Mouse (Mus musculus): ENCODE measurements at regions not wholly inside any gene's neighbourhood (a gene's known extent, or its start where the extent isn't known, plus 50 kb on each side); places are given as distances from the start of the nearest gene placed in this dataset.

GRCm38 (mm10) chr4:55451026-55451425 lies 81.2 kb downstream of the Klf4 start:
- ATAC-seq (ENCODE audit: low read depth): no peak
- Histone ChIP-seq H3K27ac (ENCODE audit: low read length) (no peak overlapping the region), H3K9me3 (ENCODE audit: control insufficient read depth, low read length) (no peaks in the 10 kb centered on the region), H3K36me3 (ENCODE audit: control insufficient read depth, insufficient read depth, low read length) (no peaks in the 10 kb centered on the region), H3K4me1 (replicated peaks; ENCODE audit: control insufficient read depth, insufficient read depth, low read length) (no peaks in the 10 kb centered on the region), H3K4me3 (ENCODE audit: low read length) (no peak overlapping the region), H3K9ac (ENCODE audit: low read length) (no peak overlapping the region), H3K4me2 (ENCODE audit: low read depth, low read length) (no peak overlapping the region), H3K27me3 (ENCODE audit: control insufficient read depth, insufficient read depth, low read depth, low read length) (no peaks in the 10 kb centered on the region)
- 66% methylated on average over 4 of the region's 4 CpGs for WGBS

GRCm38 (mm10) chr4:55443489-55443888 lies 88.8 kb downstream of the Klf4 start:
- no peak overlapping the region for H3K4me3 ChIP-seq (ENCODE audit: low read length)
- no peaks in the 10 kb centered on the region for H3K36me3 ChIP-seq (ENCODE audit: control insufficient read depth, insufficient read depth, low read length)
- ATAC-seq (ENCODE audit: low read depth): no peak
- WGBS: 72% methylated on average over 9 of the region's 9 CpGs
- H3K9ac ChIP-seq (ENCODE audit: low read length): no peak overlapping the region
- no peaks in the 10 kb centered on the region for H3K4me1 ChIP-seq (replicated peaks; ENCODE audit: control insufficient read depth, insufficient read depth, low read length)
- H3K27ac ChIP-seq (ENCODE audit: low read length): no peak overlapping the region
- H3K4me2 ChIP-seq (ENCODE audit: low read depth, low read length): no peak overlapping the region
- H3K27me3 ChIP-seq (ENCODE audit: control insufficient read depth, insufficient read depth, low read depth, low read length): no peaks in the 10 kb centered on the region
- H3K9me3 ChIP-seq (ENCODE audit: control insufficient read depth, low read length): no peaks in the 10 kb centered on the region

DNA sequence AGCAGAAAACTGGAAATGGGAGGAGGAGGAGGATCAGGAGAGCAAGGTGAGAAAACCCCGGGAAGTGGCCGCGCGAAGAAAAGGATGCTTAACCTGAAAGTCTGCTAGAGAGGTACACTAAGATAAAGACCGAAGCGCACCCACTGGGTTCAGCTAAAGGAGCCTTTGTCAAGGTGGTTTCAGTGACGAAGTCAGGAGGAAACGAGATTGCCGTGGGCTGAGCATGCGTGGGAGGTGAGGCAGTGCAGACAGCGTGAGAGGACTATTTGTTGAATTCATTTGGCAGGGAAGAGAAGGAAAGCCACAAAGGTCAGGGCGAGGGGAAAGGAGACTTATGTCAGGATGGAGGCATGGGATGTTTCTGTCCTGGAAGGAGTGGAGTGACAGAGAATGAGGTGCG lies 90.2 kb downstream of the Klf4 start:
- Histone ChIP-seq H3K9me3 (ENCODE audit: control insufficient read depth, low read length) (no peaks in the 10 kb centered on the region), H3K36me3 (ENCODE audit: control insufficient read depth, insufficient read depth, low read length) (no peaks in the 10 kb centered on the region), H3K4me1 (replicated peaks; ENCODE audit: control insufficient read depth, insufficient read depth, low read length) (no peaks in the 10 kb centered on the region), H3K4me3 (ENCODE audit: low read length) (no peak overlapping the region), H3K9ac (ENCODE audit: low read length) (no peak overlapping the region), H3K27me3 (ENCODE audit: control insufficient read depth, insufficient read depth, low read depth, low read length) (no peaks in the 10 kb centered on the region), H3K4me2 (ENCODE audit: low read depth, low read length) (no peak overlapping the region), H3K27ac (ENCODE audit: low read length) (no peak overlapping the region)
- ATAC-seq (ENCODE audit: low read depth): no peak
- WGBS: 57% methylated on average over 13 of the region's 13 CpGs

Data from lung, embryonic 16.5 days (tissue).